Mouse (Mus musculus) CH12.LX (cell line): ENCODE data around the gene Grip1.

ENCODE experiments used
- CHD2 ChIP-seq: IDR thresholded peaks from 2 replicates; pipeline ENCODE4 v1.6.1; 2011; ENCODE audit warnings: low read length, improper control_type of control experiment
- CTCF ChIP-seq, 2 experiments: IDR thresholded peaks in 1 of 2; conservative IDR thresholded peaks in 1 of 2; 2 replicates each; pipeline ENCODE4 v1.5.1; 2011 to 2012; ENCODE audit warnings: low read depth in 2 of 2, low read length in 2 of 2, improper control_type of control experiment in 1 of 2, inconsistent platforms in 1 of 2, mild to moderate bottlenecking in 1 of 2, moderate library complexity in 1 of 2
- ELF1 ChIP-seq: IDR thresholded peaks from 2 replicates; pipeline ENCODE4 v1.6.1; 2014; ENCODE audit warnings: low read depth, mild to moderate bottlenecking, inconsistent platforms, low read length, improper control_type of control experiment
- ETS1 ChIP-seq: conservative IDR thresholded peaks from 2 replicates; pipeline ENCODE4 v1.6.1; 2012; ENCODE audit warnings: low read depth, mild to moderate bottlenecking, inconsistent platforms, low read length, improper control_type of control experiment, moderate library complexity
- GABPA ChIP-seq: IDR thresholded peaks from 2 replicates; pipeline ENCODE4 v1.6.1; 2012; ENCODE audit warnings: low read depth, low read length, improper control_type of control experiment, inconsistent platforms; ENCODE audit not compliant: insufficient replicate concordance
- MXI1 ChIP-seq: IDR thresholded peaks from 2 replicates; pipeline ENCODE4 v1.6.1; 2011; ENCODE audit warnings: mild to moderate bottlenecking, low read depth, low read length, improper control_type of control experiment
- MYC ChIP-seq: IDR thresholded peaks from 2 replicates; pipeline ENCODE4 v1.6.1; 2011; ENCODE audit warnings: low read depth, mild to moderate bottlenecking, improper control_type of control experiment, low read length
- NRF1 ChIP-seq: IDR thresholded peaks from 2 replicates; pipeline ENCODE4 v1.6.1; 2014; ENCODE audit warnings: low read depth, mild to moderate bottlenecking, inconsistent platforms, low read length, improper control_type of control experiment, moderate library complexity
- POLR2A ChIP-seq: IDR thresholded peaks from 2 replicates; pipeline ENCODE4 v1.6.1; 2011; ENCODE audit warnings: low read depth, mild to moderate bottlenecking, improper control_type of control experiment, low read length
- POLR2AphosphoS2 ChIP-seq: IDR thresholded peaks from 2 replicates; pipeline ENCODE4 v1.6.1; 2011; ENCODE audit warnings: low read depth, low read length, improper control_type of control experiment
- USF1 ChIP-seq: IDR thresholded peaks from 2 replicates; pipeline ENCODE4 v1.6.1; 2014; ENCODE audit warnings: low read depth, mild to moderate bottlenecking, inconsistent platforms, low read length, improper control_type of control experiment
- USF2 ChIP-seq: conservative IDR thresholded peaks from 2 replicates; pipeline ENCODE4 v1.6.1; 2011; ENCODE audit warnings: low read depth, low read length, improper control_type of control experiment
- ZNF384 ChIP-seq: IDR thresholded peaks from 2 replicates; pipeline ENCODE4 v1.6.1; 2012; ENCODE audit warnings: low read depth, low read length, improper control_type of control experiment, inconsistent platforms

DNA sequence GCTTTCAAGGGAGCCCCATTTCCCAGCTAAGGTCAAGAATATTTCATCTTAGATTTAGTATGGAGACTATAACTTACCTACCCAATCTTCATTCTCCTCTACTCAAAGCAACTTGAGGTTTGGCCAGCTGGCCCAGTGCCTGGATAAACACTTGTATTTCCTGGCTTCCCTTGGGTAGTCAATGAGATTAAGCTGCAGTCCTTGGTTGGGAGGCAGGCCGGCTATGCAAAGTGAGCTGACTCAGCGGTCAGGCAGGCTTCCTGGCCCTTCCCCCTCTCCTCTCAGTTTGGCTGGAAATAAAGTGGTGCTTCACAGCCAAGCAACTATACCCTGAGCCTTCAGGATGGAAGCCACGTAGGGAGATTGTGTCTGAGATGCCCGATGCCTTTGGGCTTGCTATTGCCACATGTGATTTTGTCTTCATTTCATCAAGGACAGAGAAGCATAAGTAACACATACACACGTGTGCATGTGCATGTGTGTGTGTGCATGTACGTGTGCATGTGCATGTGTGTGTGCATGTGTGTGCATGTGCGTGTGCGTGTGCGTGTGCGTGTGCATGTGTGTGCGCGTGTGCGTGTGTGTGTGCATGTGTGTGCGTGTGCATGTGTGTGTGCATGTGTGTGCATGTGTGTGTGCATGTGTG lies 161.7 kb downstream of the Grip1 start:
- TF ChIP-seq POLR2AphosphoS2 (no peak), GABPA (no peak), CTCF (conservative IDR thresholded peaks at IDR 0.05 in 1 of 2, IDR thresholded peaks at IDR 0.05 in 1 of 2; ENCODE audit: low read depth in 2 of 2, low read length in 2 of 2) (no peak), USF2 (no peak), POLR2A (peak; percentile 28; the same call in 1 of the 2 replicates), ELF1 (peak; percentile 28; the same call in 1 of the 2 replicates), USF1 (no peak), MXI1 (peak; percentile 32; the same call in 1 of the 2 replicates), CHD2 (peak; percentile 77), MYC (peak; percentile 47; the same call in 1 of the 2 replicates), ZNF384 (no peak), NRF1 (no peak), ETS1 (peak; percentile 84)
